Mouse (Mus musculus): ENCODE results near the gene Zfp513. TPM values are rescaled to one million over a fixed set of nuclear protein-coding genes. Genes with fewer than 3 reads are reported as not detected.

Gene Zfp513
- total RNA-seq, 1 experiment, result 18.5 TPM

DNA sequence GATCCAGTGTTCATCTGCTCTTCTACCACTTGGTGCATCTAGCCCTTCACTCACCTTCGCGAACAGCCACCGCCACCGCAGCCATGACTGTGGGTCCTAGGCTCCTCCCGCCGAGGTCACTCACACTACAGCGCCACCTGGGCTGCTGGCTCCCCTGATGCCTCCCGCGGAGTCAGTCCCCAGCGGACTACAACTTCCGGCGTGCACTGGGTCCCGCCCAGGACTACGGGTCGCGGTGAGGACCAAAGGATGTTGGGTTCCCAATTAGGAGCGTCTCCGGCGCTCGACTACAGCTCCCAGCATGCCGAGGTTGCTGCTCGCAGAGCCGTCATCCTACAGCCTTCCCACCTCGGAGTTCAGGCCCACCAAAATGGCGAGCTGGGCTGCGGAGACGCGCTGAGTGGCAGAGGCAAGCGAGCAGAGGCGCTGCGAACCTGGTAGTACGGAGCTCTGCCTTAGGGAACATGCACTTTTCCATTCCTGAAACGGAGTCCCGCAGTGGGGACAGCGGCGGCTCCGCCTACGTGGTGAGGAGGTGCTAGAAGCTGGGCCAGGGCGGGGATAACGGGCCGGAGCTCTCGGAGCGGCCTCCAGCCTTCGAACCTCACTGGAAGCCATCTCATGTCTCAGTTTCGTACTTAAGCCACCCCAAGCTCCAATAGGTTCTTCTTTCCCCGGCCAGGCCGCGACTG lies 9.0 kb downstream of the Zfp513 start, which contains the start of the genes Snx17 and Eif2b4:
Gene Snx17 (plus strand): TSS at position 289 of the 692 bp plus-strand sequence.
Gene Eif2b4 (minus strand): TSS at position 492 of the 692 bp plus-strand sequence.
- H3K9ac ChIP-seq (ENCODE audit: insufficient read depth, low read depth, low read length, poor library complexity, severe bottlenecking), result peak within 1 kb of the TSS; percentile 85
- H3K27ac ChIP-seq (ENCODE audit: insufficient read depth, low read depth, low read length, poor library complexity, severe bottlenecking), result peak within 1 kb of the TSS; percentile 41
- DNase-seq (ENCODE audit: low read depth, low spot score), result peak; percentile 97
- H3K4me3 ChIP-seq (ENCODE audit: insufficient read depth in 1 of 2, low read depth in 1 of 2, low read length in 2 of 2, poor library complexity in 1 of 2, severe bottlenecking in 1 of 2), result peak within 1 kb of the TSS; percentile 76 to 92
- H3K9me3 ChIP-seq (ENCODE audit: control insufficient read depth, insufficient read depth, low read depth, low read length), result no peaks in the 10 kb centered on the region
- H3K36me3 ChIP-seq (ENCODE audit: control insufficient read depth, insufficient read depth, low read length, poor library complexity, severe bottlenecking), result peaks cover 45% of the 10 kb centered on the region
- H3K4me1 ChIP-seq (ENCODE audit: control insufficient read depth in 2 of 2, insufficient read depth in 2 of 2, low read length in 2 of 2, poor library complexity in 1 of 2), result peaks cover 8 to 9% of the 10 kb centered on the region in 2 experiments
- TF ChIP-seq HCFC1 (IDR thresholded peaks at IDR 0.05; ENCODE audit: borderline replicate concordance, insufficient read depth, low read length) (peak; percentile 100), MAFK (IDR thresholded peaks at IDR 0.05; ENCODE audit: insufficient read depth, low read depth, low read length) (no peak)
- in situ Hi-C loops (cut with MboI; ENCODE audit: low sequenced_read_pairs in 2 of 2, unreplicated experiment in 2 of 2), result no loop called here

DNA sequence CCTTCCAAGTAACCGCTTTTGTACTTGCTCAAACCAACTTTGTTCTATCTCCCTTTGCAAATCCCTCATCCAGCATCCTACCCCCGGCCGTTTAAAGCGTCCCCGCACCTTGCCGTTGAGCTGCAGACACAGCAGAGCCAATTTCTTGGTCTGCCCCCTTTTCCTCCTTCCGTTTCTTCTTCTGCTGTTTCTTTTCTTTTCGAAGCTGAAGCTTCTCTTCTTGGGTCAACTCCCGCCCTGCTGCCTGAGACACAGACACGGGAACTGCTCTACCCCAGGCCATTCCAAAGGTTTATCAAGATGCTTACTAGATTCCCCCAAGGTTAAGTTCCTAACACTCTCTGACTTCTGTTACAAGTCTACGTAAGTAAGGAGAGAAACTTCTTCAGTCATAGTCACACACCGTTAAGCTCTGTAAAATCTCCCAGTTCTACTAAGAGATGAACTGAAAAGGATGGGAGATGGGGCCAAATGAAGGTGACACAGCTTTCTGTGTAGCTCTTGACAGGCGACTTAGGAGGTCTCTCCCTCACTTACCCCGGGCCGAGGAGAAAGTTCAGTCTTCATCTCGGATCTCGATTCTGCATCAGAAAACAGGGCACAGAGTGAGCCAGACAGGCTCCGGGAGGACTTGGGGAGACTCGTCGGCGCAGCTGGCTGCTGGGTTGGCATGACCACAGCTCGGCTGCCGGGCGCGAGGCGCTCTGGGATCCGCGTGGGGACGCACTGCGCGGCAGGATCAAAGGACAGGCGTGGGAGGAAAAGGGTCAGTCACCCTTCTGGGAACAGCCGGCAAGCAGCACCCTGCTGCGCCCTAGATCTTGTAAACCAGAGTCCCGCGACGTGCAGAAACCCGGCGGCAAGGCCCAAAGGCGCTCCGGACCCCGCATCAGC lies 9.8 kb downstream of the Zfp513 start:
- TF ChIP-seq ZC3H11A (IDR thresholded peaks at IDR 0.05; ENCODE audit: borderline replicate concordance, low read depth, low read length), result no peak
- H3K4me3 ChIP-seq (ENCODE audit: insufficient read depth in 1 of 2, low read depth in 1 of 2, low read length in 2 of 2, poor library complexity in 1 of 2, severe bottlenecking in 1 of 2), result peak overlapping the region; percentile 76 to 92
- no peak for DNase-seq (ENCODE audit: low read depth, low spot score)
- peaks cover 8 to 9% of the 10 kb centered on the region in 2 experiments for H3K4me1 ChIP-seq (ENCODE audit: control insufficient read depth in 2 of 2, insufficient read depth in 2 of 2, low read length in 2 of 2, poor library complexity in 1 of 2)
- peak overlapping the region; percentile 85 for H3K9ac ChIP-seq (ENCODE audit: insufficient read depth, low read depth, low read length, poor library complexity, severe bottlenecking)
- H3K27ac ChIP-seq (ENCODE audit: insufficient read depth, low read depth, low read length, poor library complexity, severe bottlenecking), result peak overlapping the region; percentile 41; the same call in 1 of the 2 replicates
- in situ Hi-C loops (cut with MboI; ENCODE audit: low sequenced_read_pairs in 2 of 2, unreplicated experiment in 2 of 2), result no loop called here
- H3K36me3 ChIP-seq (ENCODE audit: control insufficient read depth, insufficient read depth, low read length, poor library complexity, severe bottlenecking), result peaks cover 44% of the 10 kb centered on the region
- H3K9me3 ChIP-seq (ENCODE audit: control insufficient read depth, insufficient read depth, low read depth, low read length), result no peaks in the 10 kb centered on the region

- Histone ChIP-seq H3K9ac (ENCODE audit: insufficient read depth, low read depth, low read length, poor library complexity, severe bottlenecking) (no peak overlapping the region), H3K4me3 (ENCODE audit: insufficient read depth in 1 of 2, low read depth in 1 of 2, low read length in 2 of 2, poor library complexity in 1 of 2, severe bottlenecking in 1 of 2) (no peak overlapping the region), H3K4me1 (ENCODE audit: control insufficient read depth in 2 of 2, insufficient read depth in 2 of 2, low read length in 2 of 2, poor library complexity in 1 of 2) (peaks cover 6 to 9% of the 10 kb centered on the region in 2 experiments), H3K9me3 (ENCODE audit: control insufficient read depth, insufficient read depth, low read depth, low read length) (no peaks in the 10 kb centered on the region), H3K27ac (ENCODE audit: insufficient read depth, low read depth, low read length, poor library complexity, severe bottlenecking) (no peak overlapping the region), H3K36me3 (ENCODE audit: control insufficient read depth, insufficient read depth, low read length, poor library complexity, severe bottlenecking) (peaks cover 27% of the 10 kb centered on the region)
- TF ChIP-seq ZNF384 (IDR thresholded peaks at IDR 0.05; ENCODE audit: low read depth, low read length), result no peak
- in situ Hi-C loops (cut with MboI; ENCODE audit: low sequenced_read_pairs in 2 of 2, unreplicated experiment in 2 of 2), result no loop called here
- DNase-seq (ENCODE audit: low read depth, low spot score), result no peak
Measured at GRCm38 (mm10) chr5:31190201-31190600, 11.9 kb downstream of the Zfp513 start.

- no peak overlapping the region for H3K4me3 ChIP-seq (ENCODE audit: insufficient read depth in 1 of 2, low read depth in 1 of 2, low read length in 2 of 2, poor library complexity in 1 of 2, severe bottlenecking in 1 of 2)
- H3K9me3 ChIP-seq (ENCODE audit: control insufficient read depth, insufficient read depth, low read depth, low read length), result no peaks in the 10 kb centered on the region
- no peak overlapping the region for H3K27ac ChIP-seq (ENCODE audit: insufficient read depth, low read depth, low read length, poor library complexity, severe bottlenecking)
- peaks cover 0 to 2% of the 10 kb centered on the region in 2 experiments; a peak in 2 of 4 replicates for H3K4me1 ChIP-seq (ENCODE audit: control insufficient read depth in 2 of 2, insufficient read depth in 2 of 2, low read length in 2 of 2, poor library complexity in 1 of 2)
- TF ChIP-seq ZC3H11A (IDR thresholded peaks at IDR 0.05; ENCODE audit: borderline replicate concordance, low read depth, low read length), result no peak; the same call in 1 of the 2 replicates
- TF ChIP-seq HCFC1 (IDR thresholded peaks at IDR 0.05; ENCODE audit: borderline replicate concordance, insufficient read depth, low read length), result no peak
- TF ChIP-seq ZNF384 (IDR thresholded peaks at IDR 0.05; ENCODE audit: low read depth, low read length), result no peak
- TF ChIP-seq CHD2 (IDR thresholded peaks at IDR 0.05; ENCODE audit: low read depth, low read length), result no peak
- TF ChIP-seq MAFK (IDR thresholded peaks at IDR 0.05; ENCODE audit: insufficient read depth, low read depth, low read length), result no peak
- in situ Hi-C loops (cut with MboI; ENCODE audit: low sequenced_read_pairs in 2 of 2, unreplicated experiment in 2 of 2), result no loop called here
- H3K9ac ChIP-seq (ENCODE audit: insufficient read depth, low read depth, low read length, poor library complexity, severe bottlenecking), result no peak overlapping the region
- DNase-seq (ENCODE audit: low read depth, low spot score), result peak; percentile 13
- H3K36me3 ChIP-seq (ENCODE audit: control insufficient read depth, insufficient read depth, low read length, poor library complexity, severe bottlenecking), result peaks cover 27% of the 10 kb centered on the region
Measured at GRCm38 (mm10) chr5:31188223-31188840, 13.8 kb downstream of the Zfp513 start.
